Mouse (Mus musculus): ENCODE measurements at regions not wholly inside any gene's neighbourhood (a gene's known extent, or its start where the extent isn't known, plus 50 kb on each side); places are given as distances from the start of the nearest gene placed in this dataset.

DNA sequence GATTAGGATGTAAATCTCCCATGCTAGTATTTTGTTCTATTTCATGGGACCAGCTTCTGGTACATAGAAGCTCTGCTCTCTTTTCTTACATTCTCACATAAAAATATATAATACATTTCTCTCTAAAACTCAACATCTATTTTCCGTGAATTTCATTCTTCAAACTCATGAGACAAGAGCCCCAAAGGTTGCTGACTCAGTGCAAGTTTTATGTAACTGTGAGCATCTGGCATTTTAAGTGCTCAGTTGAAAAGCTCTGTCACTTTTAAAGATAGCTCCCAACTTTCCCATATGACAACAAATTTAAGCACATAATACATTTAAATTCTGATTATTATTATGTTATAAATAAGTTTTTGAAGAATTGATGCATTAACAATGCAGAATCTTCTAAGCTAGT, 268.5 kb downstream of the AW209491 start:
- DNase-seq (ENCODE audit: low read depth, low spot score) = no peak

DNA sequence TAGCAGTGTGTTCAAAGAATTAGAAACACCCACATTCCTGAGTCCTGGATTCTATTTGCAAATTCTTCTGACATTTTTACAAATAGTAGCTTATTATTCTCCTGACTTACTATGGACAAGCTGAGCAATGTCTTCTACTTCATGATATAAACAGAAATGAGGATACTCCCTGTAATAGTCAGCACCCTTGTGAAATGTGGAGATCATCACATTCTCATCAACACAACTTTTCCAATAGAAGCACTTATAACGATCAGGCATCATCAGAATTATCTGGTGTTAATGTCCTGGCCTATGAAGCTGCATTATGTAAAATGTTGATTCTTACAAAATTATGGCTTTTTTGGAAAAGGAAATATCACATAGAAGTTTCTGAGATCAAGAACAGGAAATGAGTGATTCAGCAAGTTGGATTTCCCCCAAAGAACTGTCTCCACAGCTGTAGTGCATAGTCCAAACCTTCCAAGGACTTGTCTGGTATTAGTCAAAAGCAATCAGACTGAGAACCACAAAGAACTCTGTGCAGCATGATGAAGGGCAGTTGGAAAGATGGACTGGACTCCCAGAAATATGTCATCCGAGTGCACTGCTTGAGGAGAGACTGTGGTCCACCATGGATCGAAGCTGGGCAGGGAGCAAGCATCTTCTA, 300.3 kb downstream of the AW209491 start:
- DNase-seq (ENCODE audit: low read depth, low spot score) = no peak

DNA sequence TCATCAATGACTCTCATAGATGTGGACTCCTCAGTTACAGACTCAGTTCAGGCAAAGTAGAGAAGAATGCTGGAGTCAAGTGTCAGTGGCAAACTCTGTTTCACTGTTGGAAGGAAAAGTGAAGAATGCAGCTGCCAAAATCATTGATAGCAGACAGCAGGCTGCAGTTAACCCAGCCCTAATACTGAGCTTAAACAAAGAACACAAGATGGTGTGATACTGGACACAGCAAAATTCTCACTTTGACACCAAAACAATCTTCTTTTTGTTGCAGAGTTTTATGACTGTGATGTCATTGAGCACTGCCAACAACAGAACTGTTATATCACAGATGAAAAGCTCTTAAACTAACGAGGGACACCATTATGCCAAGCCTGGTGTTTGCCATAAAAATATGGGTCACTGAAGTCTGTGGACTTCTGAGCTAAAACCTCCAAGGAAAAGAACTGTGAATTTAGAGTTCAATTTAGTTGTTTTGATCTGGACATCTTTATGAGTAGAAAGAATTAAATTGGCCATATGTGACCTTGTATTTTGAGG, 336.3 kb downstream of the AW209491 start:
- no peak for DNase-seq (ENCODE audit: low read depth, low spot score)

DNA sequence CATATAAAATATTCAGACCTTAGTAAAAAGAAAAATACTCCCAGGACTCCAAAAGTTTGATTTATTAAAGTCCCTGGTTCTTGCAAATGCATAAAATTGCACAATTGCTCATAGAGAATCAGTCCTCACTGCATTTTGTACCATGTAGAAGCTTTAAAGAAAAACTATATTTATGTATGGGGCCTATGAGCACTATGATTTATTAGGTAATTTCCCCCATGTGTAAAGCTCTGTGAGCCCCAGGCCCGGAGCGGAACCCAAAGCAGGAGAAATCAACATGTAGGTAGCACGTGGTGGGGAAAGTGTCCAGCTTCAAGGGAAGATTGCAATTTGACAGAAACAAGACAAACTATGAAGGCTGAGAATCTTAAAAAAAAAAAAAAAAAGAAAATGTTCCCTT, 372.7 kb downstream of the AW209491 start:
- DNase-seq (ENCODE audit: low read depth, low spot score) = no peak

DNA sequence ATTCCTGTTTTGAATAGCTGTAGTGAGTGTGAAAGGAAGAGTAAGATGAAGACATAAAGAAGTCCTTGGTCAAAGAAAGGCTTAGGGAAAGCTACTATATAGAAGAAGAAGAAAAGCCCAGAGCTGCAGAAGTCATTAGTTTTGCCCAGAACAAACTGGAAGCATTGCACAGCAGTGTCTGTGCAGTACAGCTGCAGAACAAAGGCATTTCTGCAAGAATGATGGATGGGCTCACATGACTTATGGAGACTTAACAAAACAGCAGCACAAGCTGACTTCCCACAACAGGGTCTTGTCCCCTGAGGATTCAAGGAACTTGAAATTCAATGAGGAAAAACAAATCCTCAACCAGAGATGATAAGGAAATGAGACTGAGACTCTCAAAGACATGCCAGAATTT, 381.7 kb downstream of the AW209491 start:
- peak; percentile 43 for DNase-seq (ENCODE audit: low read depth, low spot score)

DNA sequence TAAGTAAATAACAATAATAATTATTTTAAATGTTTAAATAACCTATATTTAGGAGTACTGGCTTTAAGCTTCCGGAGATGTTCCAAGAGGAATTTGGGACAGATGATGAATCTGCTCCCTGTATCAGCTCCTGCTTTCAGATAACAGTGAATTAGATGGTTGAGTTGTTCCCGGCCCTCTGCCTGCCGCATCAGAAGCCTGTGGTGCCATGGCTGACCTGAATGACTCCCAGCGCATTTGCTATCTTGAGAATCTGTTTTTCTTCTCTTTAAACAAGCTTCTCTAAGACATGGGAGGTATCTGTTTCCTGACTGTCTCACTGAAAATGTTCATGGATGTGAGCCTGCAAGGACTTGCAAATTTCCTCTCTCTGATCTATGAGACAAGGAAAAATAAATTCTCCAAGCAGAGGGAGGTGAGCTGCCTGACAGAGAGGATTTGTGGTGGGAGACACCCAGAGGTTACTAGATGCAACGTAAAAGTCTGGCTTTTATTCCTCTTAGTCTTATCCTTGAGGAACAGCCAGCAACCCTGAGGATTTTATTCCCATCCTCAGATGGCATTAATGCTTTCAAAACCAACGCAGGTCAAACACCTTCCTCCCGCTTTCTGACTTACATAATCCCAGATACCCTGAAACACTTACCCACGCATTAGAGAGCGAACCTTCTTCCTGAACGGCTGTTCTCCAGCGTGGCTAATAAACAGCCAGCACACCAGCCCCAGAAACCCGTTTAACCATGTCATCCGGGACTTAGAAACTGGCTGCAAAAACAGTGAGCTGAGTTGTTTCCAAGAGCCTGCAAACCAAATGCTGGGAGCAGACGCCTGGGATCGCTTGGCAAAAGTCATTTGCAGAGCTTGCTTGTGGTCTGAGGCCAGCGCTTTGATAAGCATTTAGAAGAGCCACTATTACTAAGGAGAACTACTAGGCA, 389.1 kb downstream of the AW209491 start:
- DNase-seq (ENCODE audit: low read depth, low spot score) = no peak

DNA sequence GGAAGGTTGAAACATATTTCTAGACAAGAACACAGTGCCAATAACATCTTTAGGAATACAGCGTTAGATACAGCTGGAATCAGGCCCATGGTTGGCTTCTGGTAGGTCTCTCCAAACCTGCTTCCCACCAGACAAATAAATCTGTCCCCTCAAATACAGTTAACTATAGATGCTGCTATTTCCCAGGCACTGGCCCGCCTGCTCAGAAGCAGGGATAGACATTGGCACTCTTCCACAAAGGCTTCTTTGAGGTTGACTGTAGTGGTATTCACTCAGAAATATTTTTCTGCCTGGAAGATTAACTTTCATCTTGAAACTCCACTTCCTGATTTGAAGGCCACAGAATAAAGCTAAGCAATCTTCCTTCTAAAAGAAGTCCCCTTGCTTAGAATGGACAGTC, 396.6 kb downstream of the AW209491 start:
- DNase-seq (ENCODE audit: low read depth, low spot score) = no peak

DNA sequence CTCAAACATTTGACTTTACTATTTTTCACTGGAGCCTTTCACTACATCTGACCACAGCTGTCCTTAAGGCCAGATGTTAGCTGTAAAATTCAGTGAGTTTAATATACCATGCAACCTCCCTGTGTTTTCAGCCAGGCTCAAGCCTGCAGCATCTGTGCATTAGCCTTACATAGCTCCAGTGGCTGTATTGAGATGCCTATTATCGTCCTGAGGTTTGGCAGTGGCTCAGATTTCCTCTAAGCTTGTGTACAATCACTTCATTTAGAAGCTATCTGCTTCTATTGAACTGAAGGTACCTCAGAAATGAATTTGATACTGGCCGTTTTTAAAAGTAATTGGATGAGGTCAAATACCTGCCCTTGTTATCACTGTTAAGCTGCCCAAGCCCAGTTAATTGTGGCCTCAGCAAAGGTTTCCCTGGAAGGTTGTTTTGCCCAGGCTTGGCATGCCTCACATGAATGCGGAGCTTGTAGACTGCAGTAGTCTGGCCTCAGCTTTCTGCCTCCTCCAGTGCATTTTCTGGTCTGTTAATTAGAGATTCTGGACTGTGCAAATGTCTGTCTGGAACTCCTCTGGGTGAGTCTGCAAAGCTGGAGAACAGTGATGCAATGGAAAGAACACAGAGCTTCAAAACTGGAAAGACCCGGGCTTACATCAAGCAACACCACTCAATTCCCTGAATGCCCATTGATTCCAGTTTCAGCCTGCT, 410.2 kb upstream of the Gli3 start:
- peak; percentile 4 for DNase-seq (ENCODE audit: low read depth, low spot score)

DNA sequence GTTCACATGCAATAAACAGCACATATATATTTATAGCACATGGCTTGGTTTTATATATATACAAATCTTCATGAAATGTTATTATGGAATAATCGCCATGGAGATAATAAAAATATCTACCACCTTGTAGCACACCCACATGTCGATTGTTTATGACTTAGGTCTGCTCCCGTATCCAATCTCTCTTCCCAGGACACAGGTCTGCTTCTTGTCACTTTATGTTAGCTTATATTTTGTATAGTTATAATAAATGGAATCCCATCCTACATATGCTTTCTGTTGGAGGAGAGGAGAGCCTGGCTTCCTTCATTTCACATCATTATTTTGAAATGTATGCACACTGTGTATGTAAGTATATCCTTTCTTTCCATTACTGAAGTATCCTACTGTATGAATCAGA, 408.3 kb upstream of the Gli3 start:
- no peak for DNase-seq (ENCODE audit: low read depth, low spot score)

DNA sequence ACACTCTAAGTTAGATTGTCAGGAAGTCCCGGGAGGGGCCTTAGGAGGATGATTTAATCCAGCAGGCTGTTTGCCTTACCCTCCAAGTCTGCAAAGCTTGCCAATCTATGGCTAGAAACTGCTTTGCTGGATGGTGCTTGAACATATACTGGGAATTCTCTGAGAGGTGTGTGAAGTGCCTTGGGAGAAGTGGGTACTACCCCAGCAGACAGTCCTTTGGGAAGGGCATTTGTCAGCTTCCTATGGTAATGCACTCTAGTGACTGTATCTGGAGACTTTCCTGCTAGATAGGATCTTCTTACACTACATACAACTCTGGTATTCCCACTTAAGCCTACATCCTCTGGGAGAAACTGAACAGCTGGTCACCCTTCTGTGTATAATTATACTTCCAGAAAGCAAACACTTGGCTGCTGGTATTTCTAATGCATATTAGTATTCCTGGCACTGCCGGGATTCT, 384.4 kb upstream of the Gli3 start:
- no peak for DNase-seq (ENCODE audit: low read depth, low spot score)

DNA sequence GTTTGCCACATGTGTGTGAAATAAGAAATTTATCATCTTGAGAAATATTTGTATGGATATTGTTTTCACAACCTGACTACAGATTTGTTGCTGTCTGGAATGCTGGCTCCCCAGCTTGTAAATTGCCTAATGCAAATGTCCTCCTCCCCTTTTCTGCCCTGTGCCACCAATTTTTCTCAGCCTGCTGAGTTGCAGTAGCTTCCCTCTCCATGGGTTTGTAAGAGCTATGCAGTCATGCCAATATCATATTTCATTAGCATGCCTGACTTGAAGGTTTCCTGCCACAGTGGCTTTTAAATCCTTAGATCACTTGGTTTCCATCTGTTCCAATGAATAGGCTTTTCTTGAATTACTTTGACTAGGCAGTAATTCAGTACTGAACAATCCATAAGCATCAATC, 383.9 kb upstream of the Gli3 start:
- no peak for DNase-seq (ENCODE audit: low read depth, low spot score)

DNA sequence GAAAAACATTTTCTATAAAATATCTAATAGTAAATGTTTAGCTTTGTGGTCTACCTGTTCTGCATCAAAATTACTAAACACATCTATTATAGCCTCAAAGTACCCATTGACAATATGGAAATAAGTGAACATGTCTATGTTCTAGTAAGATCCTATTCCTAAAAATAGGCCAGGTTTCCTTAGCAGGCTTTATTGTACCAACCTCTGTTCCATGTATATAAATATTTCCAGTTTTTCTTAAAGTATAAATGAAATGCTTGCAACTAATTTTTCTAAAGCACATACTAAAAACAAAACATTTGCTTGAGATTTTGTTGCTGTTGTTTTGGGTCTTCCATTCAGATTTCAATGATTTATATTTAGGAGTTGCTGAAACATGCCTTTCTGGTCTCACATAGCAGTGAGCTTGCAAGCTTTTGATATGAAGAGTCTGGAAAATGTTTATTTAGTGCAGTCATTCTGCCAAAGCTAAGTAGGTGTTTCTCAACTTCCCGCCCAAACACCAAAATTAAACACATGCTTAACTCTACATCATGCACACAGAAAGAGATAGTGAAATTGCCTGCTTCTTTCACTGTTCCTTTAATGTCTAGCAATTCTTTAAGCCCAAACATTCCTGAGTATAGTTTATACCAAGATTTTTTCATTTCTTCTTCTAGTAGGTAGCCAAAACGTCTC, 380.6 kb upstream of the Gli3 start:
- no peak for DNase-seq (ENCODE audit: low read depth, low spot score)

DNA sequence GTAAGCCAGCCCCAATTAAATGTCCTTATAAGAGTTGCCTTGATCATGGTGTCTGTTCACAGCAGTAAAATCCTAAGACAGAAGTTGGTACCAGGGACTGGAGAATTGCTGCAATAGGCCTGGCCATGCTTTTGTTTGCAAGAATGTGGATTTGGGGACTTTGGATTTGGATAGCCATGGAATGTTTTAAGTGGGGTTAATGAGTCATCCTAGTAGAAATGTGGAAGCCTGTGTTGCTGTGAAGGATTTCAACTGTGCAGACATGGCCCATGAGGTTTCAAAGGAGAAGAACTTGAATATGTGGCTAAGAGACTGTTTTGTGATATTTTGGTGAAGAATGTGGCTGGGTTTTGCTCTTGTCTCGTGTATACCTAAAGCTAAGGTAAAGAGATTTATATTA, 368.2 kb upstream of the Gli3 start:
- no peak for DNase-seq (ENCODE audit: low read depth, low spot score)

DNA sequence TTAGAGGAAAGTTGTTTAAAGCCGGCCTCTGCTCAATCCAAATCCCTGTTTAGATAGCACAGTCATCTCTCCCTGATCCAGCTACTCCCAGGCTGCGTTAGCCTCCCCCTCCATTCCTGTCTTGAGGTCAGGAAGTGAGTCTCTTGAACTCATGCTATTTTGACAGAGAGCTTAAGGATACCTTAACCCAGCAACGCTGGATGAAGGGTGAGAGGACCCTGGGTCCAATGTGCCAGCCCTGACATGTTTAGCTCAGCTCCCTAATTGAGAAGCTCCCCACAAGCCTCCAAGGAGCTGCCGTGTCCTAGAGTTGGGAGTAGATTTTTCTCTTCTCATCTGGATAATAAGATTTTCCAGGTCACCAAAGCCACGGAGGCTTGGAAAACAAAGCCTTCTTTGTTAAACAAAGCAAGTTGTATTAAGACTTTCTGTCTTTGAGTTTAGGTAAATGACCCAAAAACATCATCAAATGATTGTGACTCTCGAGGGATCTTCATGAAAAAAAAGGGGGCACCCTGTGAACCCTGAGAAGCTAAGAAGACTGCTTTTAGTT, 355.2 kb upstream of the Gli3 start:
- DNase-seq (ENCODE audit: low read depth, low spot score) = no peak

DNA sequence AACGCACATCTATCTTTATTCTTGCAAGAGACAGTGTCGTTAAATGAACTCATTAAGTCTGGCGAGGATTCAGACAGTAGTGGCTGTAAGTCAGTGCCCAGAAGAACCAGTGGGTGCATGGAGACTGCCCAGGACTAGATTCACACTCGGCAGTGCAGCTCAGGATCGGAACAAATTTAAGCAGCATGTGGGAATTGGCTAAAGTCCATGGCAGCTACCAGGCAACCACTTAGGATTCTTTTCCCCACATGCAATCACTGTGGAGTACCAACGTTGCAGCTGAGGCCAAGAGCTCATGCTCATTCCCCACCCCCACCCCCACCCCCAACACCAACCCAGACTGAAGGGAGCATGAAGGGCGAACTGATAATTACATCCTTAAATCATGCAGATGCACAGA, 349.7 kb upstream of the Gli3 start:
- DNase-seq (ENCODE audit: low read depth, low spot score) = no peak

DNA sequence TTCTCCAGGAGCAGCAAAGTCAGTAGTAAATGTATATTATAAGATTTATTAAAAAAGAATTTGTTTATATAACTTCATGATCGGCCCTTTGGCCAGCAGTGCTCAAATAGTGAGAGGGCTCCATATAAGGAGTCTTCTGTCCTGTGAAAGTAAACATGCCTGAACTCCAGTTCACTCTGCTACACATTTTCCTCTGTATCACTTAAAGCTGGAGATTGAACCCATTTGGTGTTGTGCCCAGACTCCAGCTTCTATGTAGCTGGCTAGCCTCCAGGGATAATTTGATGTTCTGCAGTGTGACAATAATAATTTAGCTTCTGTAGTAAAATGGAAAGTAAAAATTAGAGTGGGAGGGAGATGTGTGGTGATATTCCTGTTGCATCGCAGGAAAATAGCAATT, 332.8 kb upstream of the Gli3 start:
- no peak for DNase-seq (ENCODE audit: low read depth, low spot score)

DNA sequence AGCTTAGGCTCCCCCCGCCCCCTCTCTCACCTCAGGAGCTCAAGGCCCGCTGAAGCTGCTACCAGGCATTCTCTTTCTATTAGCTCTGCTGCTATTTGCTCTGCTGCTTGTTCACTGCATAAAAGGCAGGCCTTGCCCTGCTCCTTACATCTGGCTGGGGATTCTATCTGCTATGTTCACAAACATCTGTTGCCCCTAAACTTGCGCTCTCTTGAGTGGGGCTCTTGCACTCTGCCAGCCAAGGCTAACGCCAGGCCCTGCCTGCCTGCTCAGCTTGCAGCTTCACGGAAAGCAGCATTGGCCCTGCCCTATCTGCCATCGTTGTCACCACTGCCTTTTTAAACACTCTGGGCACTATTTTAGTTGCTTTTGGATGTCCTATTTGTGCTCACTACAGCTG, 316.9 kb upstream of the Gli3 start:
- no peak for DNase-seq (ENCODE audit: low read depth, low spot score)

DNA sequence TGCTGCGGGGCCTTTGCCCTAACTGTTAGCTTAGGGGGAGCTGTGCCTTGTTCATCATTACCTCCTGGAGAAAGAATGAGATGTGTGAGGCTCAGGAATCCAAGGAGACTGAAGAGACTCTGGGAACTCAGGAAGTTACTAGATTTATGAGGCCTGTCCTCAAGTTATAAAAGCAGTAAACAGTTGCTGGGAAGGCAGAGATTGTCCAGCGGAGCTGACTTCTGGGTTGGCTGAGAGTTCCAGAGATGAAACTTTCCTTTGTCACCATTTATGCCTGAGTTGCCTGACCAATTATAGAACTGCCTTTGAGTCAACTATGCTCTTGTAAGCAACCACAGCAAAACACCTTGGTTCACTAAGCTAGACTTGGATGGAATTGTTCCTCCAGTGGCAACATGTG, 282.1 kb upstream of the Gli3 start:
- no peak for DNase-seq (ENCODE audit: low read depth, low spot score)

DNA sequence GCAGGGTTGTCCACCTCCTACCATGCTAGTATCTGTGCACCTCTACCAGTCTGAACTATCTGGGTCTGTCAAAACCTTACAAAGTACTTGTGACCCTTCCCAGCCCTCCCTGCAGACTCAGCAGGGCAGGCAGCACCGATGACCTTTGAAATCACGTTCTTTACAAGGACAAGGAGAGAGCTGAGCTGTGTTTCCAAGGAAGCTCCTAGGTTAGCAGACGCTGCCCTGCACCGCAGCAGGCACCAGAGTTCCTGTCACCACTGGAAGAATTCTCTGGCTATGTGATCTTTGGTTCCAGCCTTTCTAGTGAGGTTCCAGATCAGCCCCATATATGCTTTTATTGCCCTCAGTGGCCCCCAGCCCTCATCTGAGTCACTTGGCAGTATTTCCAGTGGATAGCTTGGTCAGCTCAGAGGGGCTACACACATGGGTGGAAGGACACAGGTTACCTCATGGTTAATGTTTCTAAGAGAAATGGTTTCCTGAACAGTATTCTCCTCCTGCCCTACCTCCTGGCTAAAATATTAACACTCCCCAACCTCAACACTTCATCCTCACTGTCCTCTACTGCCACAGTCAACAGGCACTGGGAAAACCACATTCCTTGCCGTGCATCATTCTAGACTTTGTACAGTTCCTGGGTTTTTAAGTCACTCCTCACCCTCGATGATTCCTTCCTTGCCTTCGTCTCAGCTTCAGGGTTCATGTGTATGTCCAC, 251.2 kb upstream of the Gli3 start:
- DNase-seq (ENCODE audit: low read depth, low spot score) = no peak

DNA sequence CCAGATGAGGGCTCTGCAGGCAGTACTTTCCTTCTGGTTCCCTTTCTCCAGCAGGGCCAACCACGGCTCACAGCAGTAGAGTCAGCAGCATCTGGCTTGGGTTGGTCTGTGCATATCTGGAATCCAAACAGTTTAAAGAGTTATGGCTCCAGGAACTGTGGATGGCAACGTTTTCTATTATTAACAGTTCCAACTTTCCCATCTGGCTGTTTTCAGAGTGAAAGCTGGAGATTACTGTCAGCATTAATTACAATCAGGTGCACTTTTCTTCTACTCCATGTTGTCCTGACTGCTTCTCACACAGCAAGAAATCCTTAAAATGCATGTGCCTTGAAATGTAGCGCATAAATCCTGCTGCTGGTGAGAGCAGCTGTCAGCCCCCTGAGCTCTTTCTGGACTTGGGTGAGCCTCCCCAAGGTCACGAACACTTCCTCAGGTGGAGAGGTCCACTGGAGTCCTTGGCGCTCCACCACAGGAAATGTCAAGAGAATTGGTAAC, 250.6 kb upstream of the Gli3 start:
- peak; percentile 31 for DNase-seq (ENCODE audit: low read depth, low spot score)
